Mouse (Mus musculus) skeletal muscle tissue, postnatal 0 days (tissue): ENCODE results near the gene Gpr27. TPM values are rescaled to one million over a fixed set of nuclear protein-coding genes. Genes with fewer than 3 reads are reported as not detected.

Experiments used
- polyA plus RNA-seq: library from polyadenylated mRNA; unstranded; fragments of >200 nt; fragmentation: Nextera tagmentation; extraction: Ambion mirVana; gene quantifications from 2 replicates; pipeline ENCODE4 v1.2.1, GENCODE M21; 2015

Gpr27 gene
- 1.4 TPM in 2 replicates for polyA plus RNA-seq

DNA sequence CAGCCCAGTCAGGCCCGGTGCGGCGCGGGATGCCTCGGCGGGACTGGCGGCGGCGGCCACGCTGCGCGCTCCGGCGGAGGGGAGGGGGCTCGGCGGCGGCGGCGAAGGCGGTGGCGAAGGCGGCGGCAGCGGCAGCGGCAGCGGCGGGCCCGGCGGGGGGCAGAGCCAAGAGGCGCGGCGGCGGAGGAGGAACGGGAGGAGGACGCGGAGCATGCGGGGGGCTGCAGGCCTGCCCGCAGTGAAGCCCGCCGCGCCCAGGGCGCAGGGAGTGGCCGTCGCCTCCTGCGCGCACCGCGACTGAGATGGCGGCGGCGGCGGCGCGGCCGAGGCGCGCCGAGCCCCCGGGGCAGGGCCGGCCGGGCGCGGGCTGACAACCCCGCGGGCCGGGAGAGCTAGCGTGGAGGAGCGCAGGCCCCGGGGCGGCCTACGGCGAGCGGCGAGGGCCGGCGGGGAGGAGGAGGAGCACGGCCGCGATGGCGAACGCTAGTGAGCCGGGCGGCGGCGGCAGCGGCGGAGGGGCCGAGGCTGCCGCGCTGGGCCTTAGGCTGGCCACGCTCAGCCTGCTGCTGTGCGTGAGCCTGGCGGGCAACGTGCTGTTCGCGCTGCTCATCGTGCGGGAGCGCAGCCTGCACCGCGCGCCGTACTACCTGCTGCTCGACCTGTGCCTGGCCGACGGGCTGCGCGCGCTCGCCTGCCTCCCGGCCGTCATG, at the start of gene Gpr27:
TSS of gene Gpr27 (plus strand) at position 474 of the 710 bp plus-strand sequence.

DNA sequence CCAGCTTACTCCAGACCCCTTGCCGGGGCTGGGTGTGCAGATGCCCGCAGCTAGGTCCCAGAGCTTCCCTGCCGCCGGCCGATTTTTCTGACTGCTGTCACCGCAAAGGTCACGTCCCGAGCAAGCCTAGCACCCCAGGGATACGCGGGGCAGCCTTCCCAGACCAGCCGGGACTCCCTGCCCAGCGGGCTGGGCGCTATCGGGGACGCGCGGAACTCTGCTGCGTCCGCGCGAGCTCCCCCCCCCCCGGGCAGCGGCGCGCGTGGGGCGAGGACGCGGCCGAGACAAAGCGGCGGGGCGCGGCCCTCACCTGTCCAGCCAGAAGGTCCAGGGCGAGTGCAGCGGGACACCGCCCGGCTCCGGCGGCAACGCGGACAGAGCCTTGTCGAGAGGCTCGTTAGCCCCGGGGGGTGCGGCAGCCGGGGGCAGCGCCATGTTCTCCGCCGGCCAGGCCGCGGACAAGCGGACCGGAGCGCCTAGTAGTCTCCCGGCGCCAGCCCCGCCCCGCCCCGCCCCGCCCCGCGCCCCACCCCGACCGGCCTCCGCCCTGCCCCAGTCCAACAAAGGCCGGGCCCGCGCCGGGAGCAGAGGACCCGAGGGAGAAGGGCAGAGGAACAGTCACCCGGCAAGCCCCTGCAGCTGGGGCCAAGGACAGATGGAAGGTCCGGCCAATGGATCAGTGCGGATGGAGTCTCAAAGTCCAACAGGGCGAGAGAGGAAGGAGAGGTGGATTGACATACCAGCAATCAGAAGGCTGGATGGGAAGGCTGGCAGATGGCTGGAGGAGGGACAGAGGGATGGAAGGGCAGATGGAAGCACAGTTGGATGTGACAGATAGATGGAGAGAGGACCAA, 25.9 kb upstream of the Gpr27 start, which contains the start of the genes Eif4e3 and Gm20696:
TSS of gene Eif4e3 (minus strand) at position 454 of the 854 bp plus-strand sequence.
TSS of gene Gm20696 (minus strand) at position 480 of the 854 bp plus-strand sequence.

DNA sequence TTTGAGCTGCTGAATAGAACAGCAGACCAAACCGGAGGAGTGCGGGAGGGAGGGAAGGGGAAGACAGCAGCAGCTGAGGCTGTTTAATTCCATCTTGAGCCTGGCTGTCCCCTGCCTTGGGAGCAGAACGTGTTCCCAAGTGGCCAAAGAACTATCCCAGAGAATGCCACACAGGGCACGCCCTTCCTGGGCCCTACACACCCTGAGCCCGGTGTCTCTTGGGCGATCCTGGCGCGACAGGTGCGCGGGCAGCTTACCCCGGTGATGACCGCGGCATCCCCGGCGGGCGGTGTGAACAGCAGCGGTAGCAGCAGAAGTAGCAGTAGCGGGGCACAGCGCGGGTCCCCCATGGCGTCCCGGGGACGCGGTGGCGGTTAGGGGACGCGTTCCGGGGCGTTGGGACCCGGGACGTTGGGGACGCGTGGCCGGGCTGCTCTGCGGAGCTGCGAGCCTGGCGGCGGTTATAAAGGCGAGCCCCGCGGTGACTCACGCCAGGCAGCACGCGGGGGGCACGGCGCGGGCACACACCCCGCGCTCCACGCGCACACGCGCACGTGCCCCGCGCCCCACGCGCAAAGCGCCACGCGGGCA, 33.6 kb downstream of the Gpr27 start, which contains the start of gene Prok2:
TSS of gene Prok2 (minus strand) at position 422 of the 591 bp plus-strand sequence.

Other genes with a start within 250 kb of the Gpr27 start
- 28.6 and 29.9 TPM in 2 replicates for gene Foxp1, start 170.0 kb upstream of the Gpr27 start, polyA plus RNA-seq
- 9.5 and 9.7 TPM in 2 replicates for gene Eif4e3, start 25.9 kb upstream of the Gpr27 start, polyA plus RNA-seq
- gene Gm20696, start 25.9 kb upstream of the Gpr27 start, polyA plus RNA-seq, result 1.6 and 2.2 TPM in 2 replicates
- gene Prok2, start 33.7 kb downstream of the Gpr27 start, polyA plus RNA-seq, result 0.26 TPM in 1 of 2 replicates, not detected in the other